Mouse (Mus musculus) frontal cortex, postnatal 25 days (tissue): ENCODE data around the gene Mmp11.
A peak's percentile ranks its signal among the peaks of the same experiment; 100 is the strongest.

Experiments used
- DNase-seq, 2 experiments: peaks; one replicate each; pipeline ENCODE4 v3.0.0; 2022; ENCODE audit warnings: low spot score in 2 of 2

The Mmp11 gene

DNA sequence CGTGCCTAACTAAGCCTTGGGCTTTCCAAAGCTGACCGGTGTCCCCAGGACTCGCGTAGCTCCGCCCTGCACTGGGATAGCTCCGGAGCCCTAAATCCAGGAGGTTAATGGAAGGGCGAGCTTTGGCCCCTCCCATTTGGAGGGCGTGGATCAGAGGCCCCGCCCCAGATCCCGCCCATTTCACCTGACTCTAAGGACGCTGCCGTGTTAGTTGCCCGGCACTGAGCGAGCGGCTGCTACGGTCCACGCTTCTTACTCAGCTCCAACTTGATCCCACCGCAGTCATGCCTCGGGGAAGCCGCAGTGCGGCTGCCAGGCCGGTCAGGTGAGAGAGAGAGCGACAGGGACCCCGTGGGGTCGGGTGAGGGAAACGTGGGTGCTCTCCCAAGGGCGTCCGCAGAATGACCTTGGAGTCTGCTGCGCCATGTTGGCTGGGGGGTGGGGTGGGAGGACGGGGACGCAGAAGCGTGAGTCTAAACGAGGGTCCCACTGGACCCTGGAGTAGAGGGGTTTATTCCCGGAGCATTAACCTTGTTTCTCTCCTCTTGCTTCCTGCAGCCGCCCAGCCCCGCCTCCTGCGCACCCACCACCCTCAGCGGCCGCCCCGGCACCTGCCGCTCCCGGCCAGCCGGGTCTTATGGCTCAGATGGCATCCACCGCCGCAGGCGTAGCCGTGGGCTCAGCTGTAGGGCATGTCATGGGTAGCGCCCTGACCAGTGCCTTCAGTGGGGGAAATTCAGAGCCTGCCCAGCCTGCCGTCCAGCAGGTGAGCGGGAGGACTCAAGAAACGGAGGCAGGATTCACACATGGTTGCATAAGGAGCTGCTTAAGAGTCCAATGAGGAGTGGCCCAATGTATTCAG is at the start of gene Mmp11:
Gene Mmp11 (minus strand): TSS at position 817 of the 862 bp plus-strand sequence.
- DNase-seq: peak; percentile 55 to 62

DNA sequence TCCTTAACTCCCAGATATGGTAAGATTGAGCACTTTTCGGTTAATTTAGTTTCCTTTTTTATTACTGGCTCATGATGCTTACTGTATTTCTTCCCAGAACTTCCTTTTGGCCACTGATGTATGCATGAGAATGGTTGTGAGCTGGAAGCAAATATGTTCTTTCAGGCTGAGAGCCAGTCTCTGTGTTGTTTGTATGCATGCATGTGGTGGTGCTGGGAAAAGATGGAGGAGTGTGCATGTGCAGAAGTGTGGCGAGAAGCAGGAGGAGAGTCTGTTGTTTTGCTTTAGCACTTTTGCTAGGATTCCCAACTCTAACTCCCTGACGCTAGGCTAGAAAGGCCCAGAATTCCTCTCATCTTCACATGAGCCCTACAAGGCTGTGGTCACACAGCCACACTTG is 43.1 kb upstream of the Mmp11 start:
- no peak for DNase-seq

DNA sequence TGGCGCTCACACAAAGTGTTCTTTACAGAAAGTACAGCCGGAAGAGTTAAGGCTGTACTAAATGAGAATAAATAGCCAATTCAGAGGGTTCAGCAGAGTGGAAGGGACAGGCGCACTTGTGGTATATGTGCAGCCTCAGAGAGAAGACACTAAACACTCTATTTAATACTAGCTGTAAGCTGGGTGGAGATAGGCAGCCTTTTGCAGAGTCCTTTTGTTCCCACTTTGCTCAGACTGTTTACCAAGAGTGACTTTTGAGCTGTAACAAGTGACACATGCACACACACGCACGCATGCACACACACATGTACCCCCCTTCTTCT is 42.5 kb upstream of the Mmp11 start:
- no peak for DNase-seq

DNA sequence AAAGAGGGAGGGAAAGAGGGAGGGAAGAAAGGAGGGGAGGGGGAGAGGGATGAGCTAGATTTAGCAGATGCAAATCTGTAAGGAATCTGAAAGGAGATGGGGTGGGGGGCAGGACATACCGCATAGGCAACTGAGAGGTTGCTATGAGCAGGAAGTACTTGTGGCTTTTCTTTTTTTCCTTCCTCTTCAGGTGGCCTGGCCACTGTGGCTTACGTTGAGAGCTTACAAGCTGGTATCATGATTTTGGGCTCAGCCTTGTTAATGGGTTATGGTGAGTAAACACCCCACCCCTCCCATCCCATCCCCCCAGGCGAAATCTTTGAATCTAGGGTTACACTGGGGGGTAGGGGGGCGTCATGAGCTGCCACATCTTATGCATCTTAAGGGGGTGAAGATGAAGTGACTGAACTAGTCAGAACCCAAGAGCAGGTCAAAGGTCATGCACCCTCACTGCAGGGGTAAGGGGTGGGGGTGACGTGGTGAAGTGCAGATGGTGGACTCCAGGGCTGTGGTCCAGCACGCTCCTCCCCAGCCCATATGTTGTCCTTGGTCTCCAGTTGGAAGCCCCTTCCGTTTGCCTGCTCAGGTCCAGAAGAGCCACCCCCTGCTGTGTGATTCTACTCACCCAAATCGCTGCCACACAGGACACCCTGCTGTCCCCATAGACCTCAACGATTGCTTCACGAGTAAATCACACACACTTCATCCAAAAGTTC is 42.0 kb upstream of the Mmp11 start:
- DNase-seq: no peak

DNA sequence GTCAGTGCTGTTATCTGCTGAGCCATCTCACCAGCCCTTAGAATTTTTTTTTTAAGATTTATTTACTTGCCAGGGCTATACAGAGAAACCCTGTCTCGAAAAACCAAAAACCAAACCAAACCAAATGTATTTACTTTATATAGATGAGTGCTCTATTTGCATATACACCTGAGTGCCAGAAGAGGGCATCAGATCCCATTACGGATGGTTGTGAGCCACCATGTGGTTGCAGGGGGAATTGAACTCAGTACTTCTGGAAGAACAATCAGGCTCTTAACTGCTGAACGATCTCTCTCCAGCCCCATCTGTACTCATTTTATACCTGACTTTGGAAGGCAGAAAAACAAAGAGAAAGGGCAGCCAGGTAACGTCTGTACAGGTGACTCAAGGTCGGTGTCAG is 38.9 kb upstream of the Mmp11 start:
- DNase-seq: no peak

DNA sequence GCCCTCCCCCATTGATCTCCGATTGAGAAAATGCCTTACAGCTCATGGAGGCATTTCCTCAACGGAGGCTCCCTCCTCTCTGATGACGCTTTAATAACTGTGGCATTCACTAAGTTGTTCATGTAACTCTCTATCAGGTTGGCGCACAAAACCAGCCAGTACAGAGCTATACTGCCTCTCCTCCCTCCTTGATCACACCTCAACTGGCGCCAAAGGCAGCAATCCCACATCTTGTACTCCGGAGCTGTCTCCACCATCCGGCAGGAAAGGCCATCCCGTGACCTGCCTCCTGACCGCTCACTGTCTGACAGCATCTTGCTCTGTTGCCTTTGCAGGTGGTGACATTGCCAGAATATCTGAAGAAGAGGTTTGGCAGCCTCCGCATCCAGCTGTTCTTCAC is 37.5 kb upstream of the Mmp11 start:
- no peak for DNase-seq

DNA sequence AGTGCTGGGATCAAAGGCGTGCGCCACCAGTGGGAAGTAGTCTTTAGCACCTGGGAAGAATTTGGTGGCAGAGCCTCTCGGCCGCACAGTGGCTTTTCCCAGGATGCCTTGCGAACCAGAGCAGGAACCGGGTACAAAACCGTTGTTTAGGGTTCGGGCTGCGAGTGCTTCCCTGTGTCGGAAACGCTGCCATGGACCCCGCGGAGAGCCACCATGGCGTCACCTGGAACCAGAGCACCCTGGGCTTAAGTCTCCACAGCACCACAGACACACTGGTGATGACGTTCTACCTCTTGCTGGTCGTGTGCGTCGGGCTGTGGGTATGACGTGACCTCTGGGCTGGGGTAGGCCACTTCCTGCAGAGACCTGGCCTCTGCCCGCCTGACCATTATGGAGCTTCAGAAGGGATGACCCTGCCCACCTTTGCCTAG is 18.1 kb upstream of the Mmp11 start, which contains the start of gene Gm5134:
Gene Gm5134 (plus strand): TSS at position 134 of the 431 bp plus-strand sequence.
- no peak for DNase-seq

DNA sequence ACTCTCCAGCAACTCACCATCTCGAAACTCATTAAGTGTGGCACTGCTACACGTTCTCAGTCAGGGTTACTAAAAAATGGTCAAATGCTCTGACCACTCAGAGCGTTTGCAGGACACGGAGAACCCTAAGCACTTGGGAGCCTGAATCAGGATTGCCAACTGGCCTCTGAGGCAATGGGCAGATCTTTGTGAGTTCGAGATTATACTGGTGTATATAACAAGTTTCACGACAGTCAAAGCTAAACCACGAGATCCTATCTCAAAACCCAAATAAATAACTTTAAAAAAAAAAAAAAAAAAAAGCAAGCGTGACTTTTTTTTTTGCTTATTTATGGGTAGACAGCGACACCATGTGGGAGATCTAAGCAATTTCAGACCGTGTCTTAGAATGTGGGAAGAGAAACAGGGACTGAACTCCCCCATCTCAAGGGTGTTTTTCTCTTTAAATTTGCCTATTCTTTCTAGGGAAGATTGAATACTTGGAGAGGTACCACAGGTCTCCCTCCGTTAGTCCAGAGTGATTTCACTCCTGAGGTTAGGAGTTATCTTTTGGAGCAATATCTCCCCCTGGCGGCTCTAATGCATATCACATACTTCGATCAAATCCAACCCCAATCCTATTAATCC is 15.2 kb upstream of the Mmp11 start:
- no peak for DNase-seq

DNA sequence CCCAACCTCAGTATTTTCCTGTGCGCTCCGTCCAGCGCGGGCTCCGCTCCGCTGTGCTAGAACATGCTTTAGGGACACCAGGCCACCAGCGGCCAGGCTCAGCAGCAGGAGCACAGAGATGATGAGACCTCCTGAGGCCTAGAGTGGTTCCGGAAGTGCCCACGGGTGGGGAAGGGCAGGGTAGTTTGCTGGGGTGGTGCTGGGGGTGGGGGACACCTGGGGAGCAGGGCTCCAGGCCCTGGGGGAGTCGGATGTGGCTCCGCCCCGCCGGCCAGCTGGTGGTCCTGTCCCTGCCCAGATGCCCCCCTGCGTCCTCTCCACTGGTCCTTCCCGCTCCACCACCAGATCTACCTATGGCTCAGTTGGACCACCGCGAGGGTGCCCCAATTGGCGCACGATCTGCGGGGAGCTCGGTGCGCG is 14.5 kb upstream of the Mmp11 start:
- no peak for DNase-seq

DNA sequence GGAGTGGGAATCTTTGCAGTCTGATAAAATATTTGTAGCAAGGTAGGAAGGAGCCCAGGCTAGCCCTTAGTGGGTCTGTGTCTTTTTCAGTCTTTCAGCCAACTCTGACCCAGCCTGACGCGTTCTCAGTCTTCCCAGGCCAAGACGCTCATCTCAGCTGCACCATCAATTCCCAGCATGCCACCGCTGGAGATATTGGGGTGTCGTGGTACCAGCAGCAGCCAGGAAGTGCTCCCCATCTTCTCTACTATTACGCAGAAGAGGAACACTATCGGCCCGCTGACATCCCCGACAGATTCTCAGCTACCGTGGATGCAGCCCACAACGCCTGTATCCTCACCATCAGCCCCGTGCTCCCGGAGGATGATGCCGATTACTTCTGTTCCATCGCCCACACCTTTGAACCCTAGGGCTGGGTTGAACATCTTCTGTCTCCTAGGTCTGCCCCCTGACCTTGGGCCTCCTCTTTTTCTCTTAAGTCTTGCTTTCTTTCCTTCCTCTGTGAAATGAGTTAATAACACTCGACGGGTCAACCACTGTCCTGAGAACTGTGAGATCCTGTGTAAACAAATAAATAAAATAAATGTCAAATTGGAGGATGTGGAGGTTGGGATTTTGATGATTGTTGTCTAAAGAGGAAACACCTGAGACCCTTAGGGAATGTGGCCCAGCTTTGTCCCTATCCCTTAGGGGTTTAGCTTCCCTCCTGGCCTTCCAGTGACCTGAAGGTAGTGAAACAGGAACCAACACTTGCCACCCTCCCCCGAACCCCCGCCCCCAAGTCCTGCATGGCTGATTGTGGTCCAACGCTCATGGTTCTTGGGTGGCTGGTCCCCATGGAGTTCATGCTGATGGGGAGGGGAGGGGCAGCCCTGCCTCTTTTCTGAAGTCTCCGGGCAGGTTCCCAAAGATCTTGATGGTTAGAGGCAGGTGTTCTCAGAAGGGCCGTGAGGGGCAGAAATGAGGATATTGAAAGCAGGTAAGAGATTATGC is 13.1 kb upstream of the Mmp11 start:
- DNase-seq: no peak

DNA sequence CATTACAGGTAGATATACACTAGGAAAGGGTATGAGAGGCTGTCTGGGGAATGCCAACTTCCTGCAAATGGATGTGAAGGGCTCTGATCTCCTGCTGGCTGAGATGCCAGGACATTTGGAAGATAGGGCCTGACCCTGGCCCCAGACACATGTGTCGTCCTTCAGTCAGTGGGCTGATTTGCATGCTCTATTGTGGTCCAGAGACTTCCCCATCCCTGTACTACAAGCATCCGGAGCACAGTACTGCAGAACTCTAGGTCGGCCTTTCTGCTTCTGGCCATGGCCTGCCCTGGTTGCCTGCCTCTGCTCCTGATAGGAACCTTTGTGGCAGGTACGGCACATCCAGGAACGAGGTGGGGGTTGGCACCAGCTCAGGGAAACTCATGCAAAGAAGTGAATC is 11.8 kb upstream of the Mmp11 start:
- no peak for DNase-seq

DNA sequence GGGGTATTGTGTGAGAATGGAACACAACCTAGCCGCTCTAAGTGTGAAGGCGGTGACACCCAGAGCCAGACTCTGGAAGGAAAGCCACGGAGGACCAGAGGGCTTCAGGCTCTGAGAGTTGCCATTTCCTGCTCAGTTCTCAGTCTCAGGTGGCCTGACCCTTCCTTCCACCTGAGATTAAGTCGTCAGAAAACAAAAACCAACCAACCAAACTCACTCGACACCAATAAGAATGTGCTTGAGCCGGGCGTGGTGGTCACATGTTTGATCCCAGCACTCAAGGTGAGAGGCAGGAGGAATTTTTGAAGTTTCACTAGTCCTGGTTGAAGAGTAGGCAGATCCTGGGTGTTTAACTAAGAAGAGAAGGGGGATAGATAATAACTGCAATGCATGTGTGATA is 9.6 kb upstream of the Mmp11 start:
- no peak for DNase-seq

DNA sequence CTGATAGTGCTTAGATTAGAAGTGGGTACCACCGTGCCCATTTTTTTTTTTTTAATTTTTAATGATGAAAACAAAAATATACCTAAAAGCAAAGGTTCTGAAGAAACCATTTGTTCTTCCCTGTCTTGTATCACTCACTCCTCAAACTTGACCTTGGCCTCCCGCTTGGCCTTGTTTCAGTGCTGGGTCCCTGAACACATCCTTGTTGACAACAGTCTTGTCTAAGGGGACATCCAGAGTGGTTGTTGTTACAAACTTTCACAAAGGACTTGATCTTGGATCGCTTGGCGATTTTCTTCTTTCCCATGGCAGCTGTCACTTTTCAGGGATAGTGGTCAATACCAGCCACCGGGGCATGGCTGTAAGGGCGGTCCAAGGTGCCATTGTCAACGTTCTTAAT is 8.9 kb upstream of the Mmp11 start:
- no peak for DNase-seq

DNA sequence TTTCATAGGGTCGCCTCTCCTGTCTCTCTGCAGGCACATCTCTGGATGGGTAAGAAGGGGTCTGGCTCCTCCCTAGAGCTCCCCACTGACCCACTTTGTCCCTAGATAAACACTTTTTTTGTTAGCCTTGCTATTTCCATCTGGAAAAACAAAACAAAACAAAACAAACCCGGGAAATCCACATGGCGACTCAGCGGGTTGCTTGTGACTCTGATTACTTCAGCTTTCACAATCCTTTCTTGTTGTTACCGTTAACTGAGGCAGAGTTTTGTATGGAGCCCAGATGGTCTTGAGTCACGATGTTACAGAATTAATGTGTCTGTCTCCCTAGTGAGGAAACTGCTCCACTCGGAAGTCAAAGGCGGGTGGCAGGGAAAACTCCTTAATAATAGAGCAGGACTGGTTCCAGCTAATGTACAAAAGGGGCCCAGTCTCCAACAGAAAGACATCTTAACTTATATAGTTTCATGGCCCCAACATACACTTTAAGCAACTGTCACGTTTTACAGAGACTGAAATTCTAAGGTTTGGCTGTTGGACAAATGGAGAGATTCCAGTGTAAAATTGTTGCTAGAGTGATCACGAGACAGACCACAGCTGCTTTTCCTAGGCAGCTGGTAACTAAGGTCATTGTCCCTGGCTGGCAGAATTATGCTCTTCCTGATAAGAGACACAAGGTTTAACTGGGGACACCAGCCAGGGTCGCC is 7.9 kb upstream of the Mmp11 start:
- DNase-seq: no peak

DNA sequence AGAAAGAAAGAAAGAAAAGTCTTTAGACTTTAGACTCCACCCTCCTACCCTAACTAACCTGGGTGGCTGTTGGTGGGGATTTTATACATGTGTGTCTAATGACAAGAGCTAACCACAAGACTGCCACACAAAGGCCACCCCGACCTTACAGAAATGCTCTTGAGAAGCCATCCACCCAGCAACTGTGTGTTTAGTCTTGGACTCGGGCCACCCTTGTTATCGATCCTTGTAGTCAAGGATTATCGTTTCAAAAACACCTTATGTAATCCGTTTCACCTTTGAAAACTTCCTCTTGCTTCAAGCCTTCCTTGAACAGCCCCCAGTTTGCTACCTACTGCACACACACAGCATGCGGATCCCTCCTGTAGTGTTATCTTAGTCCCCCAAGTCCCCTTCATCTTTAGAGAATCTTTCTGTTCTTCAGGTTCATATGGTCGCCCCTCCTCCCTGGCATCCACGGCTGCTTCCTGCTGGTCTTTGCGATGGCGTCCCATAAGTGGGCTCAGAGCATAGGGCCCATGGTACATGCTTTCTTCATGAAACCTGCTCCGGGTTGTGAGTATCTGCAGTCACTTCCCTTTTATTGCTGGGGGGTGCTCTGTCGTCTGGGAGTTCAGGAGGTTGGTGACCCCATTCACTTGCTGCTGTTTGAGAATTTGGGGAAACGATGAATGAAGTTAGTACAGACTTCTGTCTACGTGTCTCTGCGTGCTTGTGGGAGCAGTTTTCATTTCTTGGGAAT is 6.6 kb upstream of the Mmp11 start, which contains the start of gene Vpreb3:
Gene Vpreb3 (plus strand): TSS at position 322 of the 742 bp plus-strand sequence.
- DNase-seq: no peak

DNA sequence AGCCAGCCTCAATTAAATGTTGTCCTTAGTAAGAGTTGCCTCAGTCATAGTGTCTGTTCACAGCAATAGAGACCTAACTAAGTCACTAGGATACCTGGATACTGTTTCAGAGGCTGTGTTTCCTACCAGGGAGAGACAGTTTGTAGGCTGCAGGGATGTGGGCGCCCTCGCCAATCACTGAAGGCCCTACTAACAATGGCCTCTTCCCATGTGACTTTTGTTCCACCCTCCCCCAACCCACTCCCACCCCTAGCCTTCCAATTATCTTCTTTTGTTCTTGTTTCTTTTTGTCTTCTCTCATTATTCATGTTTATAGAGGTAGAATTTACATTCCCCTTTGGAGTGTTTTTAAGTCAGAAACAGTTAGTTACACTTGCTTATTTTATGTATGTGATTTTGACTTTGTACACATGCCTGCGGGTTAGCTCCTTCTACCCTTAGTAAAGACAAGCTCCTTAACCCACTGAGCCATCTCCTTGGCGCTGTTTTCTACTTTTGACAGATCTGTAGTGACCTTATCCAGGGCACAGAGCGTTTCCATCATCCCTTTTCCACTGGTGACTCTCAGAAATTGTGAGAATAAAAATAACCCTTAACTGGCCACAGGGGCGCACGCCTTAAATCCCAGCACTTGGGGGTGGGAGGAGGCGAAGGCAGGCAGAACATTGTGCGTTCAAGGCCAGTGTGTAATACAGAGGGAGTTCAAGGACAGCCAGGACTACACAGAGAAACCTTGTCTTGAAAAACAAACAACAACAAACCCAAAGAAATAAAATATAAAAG is 4.9 kb upstream of the Mmp11 start:
- no peak for DNase-seq

DNA sequence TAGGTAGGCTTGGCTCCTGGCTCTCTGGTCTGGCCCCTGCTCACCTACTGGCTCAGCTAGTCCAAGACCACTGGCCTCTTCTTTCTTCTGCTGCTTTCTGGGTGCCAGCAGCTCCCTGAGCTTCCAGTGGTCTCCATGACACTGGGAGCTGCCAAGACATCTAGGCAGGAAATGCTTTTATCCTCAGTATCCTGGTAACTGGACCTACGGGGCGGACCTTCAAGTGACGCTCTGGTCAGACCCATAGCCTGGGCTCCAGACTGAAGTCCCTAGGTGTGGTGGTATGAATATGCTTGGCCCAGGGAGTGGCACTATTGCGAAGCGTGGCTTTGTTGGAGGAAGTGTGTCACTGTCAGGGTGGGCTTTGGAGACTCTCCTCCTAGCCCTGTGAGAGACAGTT is 4.2 kb upstream of the Mmp11 start, which contains the start of gene Gm867:
Gene Gm867 (minus strand): TSS at position 153 of the 400 bp plus-strand sequence.
- DNase-seq: no peak

DNA sequence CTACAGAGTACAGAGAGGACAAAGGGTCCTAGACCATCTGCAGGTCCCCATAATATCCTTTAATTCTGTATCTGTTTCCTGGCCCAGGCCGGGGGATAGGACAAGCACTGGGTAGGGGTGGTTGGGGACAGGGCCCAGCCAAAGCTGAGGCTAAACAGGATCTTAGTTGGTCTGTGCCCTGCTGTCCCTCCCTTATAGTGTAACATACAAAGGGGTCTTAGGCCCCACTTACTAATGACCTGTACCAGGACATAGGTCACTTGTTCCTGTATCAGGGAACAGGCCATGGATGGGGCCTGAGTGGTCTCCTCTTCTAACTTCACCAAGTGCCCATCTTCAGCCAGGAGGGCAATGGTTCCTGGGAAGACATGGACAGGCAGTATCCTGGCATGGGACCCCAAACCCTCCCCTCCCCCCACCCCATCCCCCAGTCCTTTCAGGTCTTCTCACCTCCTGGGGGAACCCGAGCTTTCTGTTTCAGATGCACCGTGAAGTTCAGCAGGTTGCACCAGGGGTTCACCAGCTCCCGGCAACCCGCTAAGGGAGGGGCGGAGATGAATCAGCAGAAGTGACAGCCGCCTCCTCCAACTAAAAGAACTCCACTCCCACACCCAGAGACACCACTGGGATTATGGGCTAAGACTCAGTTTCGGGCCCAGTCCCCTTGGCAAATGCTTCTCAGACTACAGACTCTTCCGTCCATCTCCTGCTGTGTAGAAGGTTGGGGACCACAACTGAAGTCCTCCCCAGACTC is 3.4 kb upstream of the Mmp11 start:
- no peak for DNase-seq
